Mouse (Mus musculus): ENCODE data around the gene Lacc1. TPM values are rescaled to one million over a fixed set of nuclear protein-coding genes. Genes with fewer than 3 reads are reported as not detected.
"Not testable (repeated sequence)": the region's sequence is repeated elsewhere in the genome, so short reads cannot be mapped to it uniquely, and the experiment has no call there.

The Lacc1 gene
- polyA plus RNA-seq, 1 experiment from 2014 or later, result 13.9 TPM

- H3K4me2 ChIP-seq (ENCODE audit: low read depth, low read length), result no peak overlapping the region
- 29% methylated on average over 8 of the region's 8 CpGs for WGBS
- no peak overlapping the region for H3K4me3 ChIP-seq (ENCODE audit: low read length)
- no peaks in the 10 kb centered on the region for H3K27me3 ChIP-seq (ENCODE audit: control insufficient read depth, insufficient read depth, low read depth, low read length)
- peaks cover 5% of the 10 kb centered on the region; the same call in 1 of the 2 replicates for H3K4me1 ChIP-seq (replicated peaks; ENCODE audit: control insufficient read depth, insufficient read depth, low read length)
- no peaks in the 10 kb centered on the region for H3K36me3 ChIP-seq (ENCODE audit: control insufficient read depth, insufficient read depth, low read length)
- H3K9ac ChIP-seq (ENCODE audit: low read length), result no peak overlapping the region
- no peaks in the 10 kb centered on the region for H3K9me3 ChIP-seq (ENCODE audit: control insufficient read depth, low read length)
- peak; percentile 62; the same call in 1 of the 2 replicates for ATAC-seq (ENCODE audit: low read depth)
- H3K27ac ChIP-seq (ENCODE audit: low read length), result no peak overlapping the region
Observed at GRCm38 (mm10) chr14:77004740-77005139, 32.0 kb downstream of the Lacc1 start.

- not testable (repeated sequence) for H3K9ac ChIP-seq (ENCODE audit: low read length); H3K4me1 ChIP-seq (replicated peaks; ENCODE audit: control insufficient read depth, insufficient read depth, low read length); H3K27ac ChIP-seq (ENCODE audit: low read length); H3K9me3 ChIP-seq (ENCODE audit: control insufficient read depth, low read length); H3K4me3 ChIP-seq (ENCODE audit: low read length); H3K36me3 ChIP-seq (ENCODE audit: control insufficient read depth, insufficient read depth, low read length); H3K27me3 ChIP-seq (ENCODE audit: control insufficient read depth, insufficient read depth, low read depth, low read length); H3K4me2 ChIP-seq (ENCODE audit: low read depth, low read length); ATAC-seq (ENCODE audit: low read depth)
- 73% methylated on average over 2 of the region's 2 CpGs for WGBS
Observed at GRCm38 (mm10) chr14:76990351-76990750, 46.4 kb downstream of the Lacc1 start.

- no peak for ATAC-seq (ENCODE audit: low read depth)
- Histone ChIP-seq H3K4me3 (ENCODE audit: low read length) (no peak overlapping the region), H3K27ac (ENCODE audit: low read length) (no peak overlapping the region), H3K27me3 (ENCODE audit: control insufficient read depth, insufficient read depth, low read depth, low read length) (no peaks in the 10 kb centered on the region), H3K9me3 (ENCODE audit: control insufficient read depth, low read length) (no peaks in the 10 kb centered on the region), H3K4me2 (ENCODE audit: low read depth, low read length) (no peak overlapping the region), H3K4me1 (replicated peaks; ENCODE audit: control insufficient read depth, insufficient read depth, low read length) (no peaks in the 10 kb centered on the region), H3K36me3 (ENCODE audit: control insufficient read depth, insufficient read depth, low read length) (no peaks in the 10 kb centered on the region), H3K9ac (ENCODE audit: low read length) (no peak overlapping the region)
- 36% methylated on average over 1 of the region's 1 CpGs for WGBS
Observed at GRCm38 (mm10) chr14:76981781-76982180, 54.9 kb downstream of the Lacc1 start.

GRCm38 (mm10) chr14:76981176-76981575 lies 55.5 kb downstream of the Lacc1 start:
- 92% methylated on average over 4 of the region's 4 CpGs for WGBS
- no peak overlapping the region for H3K27ac ChIP-seq (ENCODE audit: low read length)
- no peaks in the 10 kb centered on the region for H3K36me3 ChIP-seq (ENCODE audit: control insufficient read depth, insufficient read depth, low read length)
- H3K27me3 ChIP-seq (ENCODE audit: control insufficient read depth, insufficient read depth, low read depth, low read length), result no peaks in the 10 kb centered on the region
- H3K4me1 ChIP-seq (replicated peaks; ENCODE audit: control insufficient read depth, insufficient read depth, low read length), result no peaks in the 10 kb centered on the region
- no peaks in the 10 kb centered on the region for H3K9me3 ChIP-seq (ENCODE audit: control insufficient read depth, low read length)
- no peak for ATAC-seq (ENCODE audit: low read depth)
- no peak overlapping the region for H3K4me2 ChIP-seq (ENCODE audit: low read depth, low read length)
- H3K9ac ChIP-seq (ENCODE audit: low read length), result no peak overlapping the region
- no peak overlapping the region for H3K4me3 ChIP-seq (ENCODE audit: low read length)

GRCm38 (mm10) chr14:76979569-76979968 lies 57.1 kb downstream of the Lacc1 start:
- no peak for ATAC-seq (ENCODE audit: low read depth)
- H3K4me3 ChIP-seq (ENCODE audit: low read length), result no peak overlapping the region
- no peaks in the 10 kb centered on the region for H3K9me3 ChIP-seq (ENCODE audit: control insufficient read depth, low read length)
- no peaks in the 10 kb centered on the region for H3K36me3 ChIP-seq (ENCODE audit: control insufficient read depth, insufficient read depth, low read length)
- H3K4me1 ChIP-seq (replicated peaks; ENCODE audit: control insufficient read depth, insufficient read depth, low read length), result peaks cover 1% of the 10 kb centered on the region; the same call in 1 of the 2 replicates
- H3K4me2 ChIP-seq (ENCODE audit: low read depth, low read length), result no peak overlapping the region
- H3K27me3 ChIP-seq (ENCODE audit: control insufficient read depth, insufficient read depth, low read depth, low read length), result no peaks in the 10 kb centered on the region
- H3K9ac ChIP-seq (ENCODE audit: low read length), result no peak overlapping the region
- WGBS, result 52% methylated on average over 9 of the region's 9 CpGs
- no peak overlapping the region for H3K27ac ChIP-seq (ENCODE audit: low read length)

Other genes with a start within 250 kb of the Lacc1 start
- 4.2 and 5.9 TPM in 2 replicates for gene Ccdc122, start 132 bp downstream of the Lacc1 start, polyA plus RNA-seq (2015; fragmentation: Nextera tagmentation; extraction: Ambion mirVana)
- 2.4 TPM in 2 replicates for gene Enox1, start 119.9 kb upstream of the Lacc1 start, polyA plus RNA-seq (2015; fragmentation: Nextera tagmentation; extraction: Ambion mirVana)

All from lung, embryonic 16.5 days (tissue).